Mouse (Mus musculus) myocyte (in vitro differentiated cells): ENCODE data around the gene Map2k4.
A peak's percentile ranks its signal among the peaks of the same experiment; 100 is the strongest.

Source experiments
- E2F4 ChIP-seq: IDR thresholded peaks from one replicate; pipeline ENCODE4 v1.6.1; 2011; ENCODE audit warnings: mild to moderate bottlenecking, control low read depth, moderate library complexity; ENCODE audit not compliant: insufficient read depth
- MAX ChIP-seq: IDR thresholded peaks from one replicate; pipeline ENCODE4 v1.6.1; 2011; ENCODE audit warnings: low read depth, mild to moderate bottlenecking, control low read depth
- MYOD1 ChIP-seq, 3 experiments: IDR thresholded peaks; one replicate each; pipeline ENCODE4 v1.6.1; 2011; ENCODE audit warnings: control low read depth in 2 of 3, low read depth in 2 of 3, mild to moderate bottlenecking in 2 of 3, moderate library complexity in 1 of 3; ENCODE audit not compliant: insufficient read length in 2 of 3, control insufficient read depth in 1 of 3
- TCF12 ChIP-seq: IDR thresholded peaks from one replicate; pipeline ENCODE4 v1.6.1; 2011; ENCODE audit warnings: mild to moderate bottlenecking, control low read depth; ENCODE audit not compliant: poor library complexity, insufficient read depth, severe bottlenecking
- USF1 ChIP-seq: IDR thresholded peaks from one replicate; pipeline ENCODE4 v1.6.1; 2011; ENCODE audit warnings: low read depth, mild to moderate bottlenecking, control low read depth, moderate library complexity

DNA sequence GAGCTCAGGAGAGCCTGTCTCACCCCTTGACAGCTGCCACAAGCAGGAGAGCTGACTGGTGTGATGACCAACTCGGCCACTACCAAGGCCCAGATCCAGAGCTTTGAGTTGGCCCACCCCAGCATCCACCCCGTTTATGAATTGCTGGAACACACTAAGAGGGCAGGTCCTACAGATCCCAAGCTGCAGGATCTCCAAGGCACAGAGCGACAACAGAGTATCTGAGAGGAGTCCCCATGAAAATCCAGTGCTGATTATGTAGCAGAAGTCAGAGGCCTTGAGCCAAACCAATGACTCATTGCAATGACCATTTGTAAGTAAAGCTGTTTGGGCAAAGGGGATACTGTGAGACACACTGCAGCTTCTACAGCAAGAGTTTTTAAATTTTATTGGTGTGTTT, 44.2 kb downstream of the Map2k4 start:
- TF ChIP-seq MAX (no peak), E2F4 (no peak), MYOD1 (IDR thresholded peaks at IDR 0.05; ENCODE audit: control insufficient read depth in 1 of 3, insufficient read length in 2 of 3, low read depth in 2 of 3) (peak in 1 of 3 experiments; percentile 46), USF1 (no peak), TCF12 (no peak)
